9 mouse cellular contexts compared by ENCODE assay signal in genomic region chr11:77934111-77934521, GRCm38 (mm10). TPM values are rescaled to one million over a fixed set of nuclear protein-coding genes. Genes with fewer than 3 reads are reported as not detected.
DNase-seq lines count a peak whose midpoint lies in the region; ATAC-seq lines count a peak whose summit lies in the region.
"Had no signal": no experiment of that assay in that cellular context is flagged by ENCODE, and none has a peak within 500 bp of the region (broad histone marks: within the 10 kb centered on the region; RNA-seq: fewer than 3 reads in every experiment).

No protein-coding gene starts in this region.

- peak overlapping the region; percentile 88 for H3K4me3 ChIP-seq in midbrain, embryonic 13.5 days (replicated peaks)
- H3K4me3 ChIP-seq in midbrain, embryonic 11.5 days (ENCODE audit: low read depth, low read length): no peak overlapping the region
- peak overlapping the region; percentile 66 for H3K4me3 ChIP-seq in hindbrain, embryonic 13.5 days
- H3K4me3 ChIP-seq in liver, embryonic 11.5 days (ENCODE audit: low read depth, low read length): no peak overlapping the region

- DNase-seq in midbrain, embryonic 11.5 days (ENCODE audit: low spot score, missing footprints): no peak
- DNase-seq in cerebellum, adult 9-10 months: peak; percentile 81
- DNase-seq in retina, postnatal 1 day: peak; percentile 89
- no peak for DNase-seq in adrenal gland, postnatal 36 days
- no peak for DNase-seq in spleen, adult 12 weeks (ENCODE audit: low spot score)
- DNase-seq in liver, embryonic 11.5 days (ENCODE audit: low spot score): no peak
- DNase-seq: lung, postnatal 4 days had no signal

- peak overlapping the region; percentile 96 for H3K4me2 ChIP-seq in midbrain, embryonic 13.5 days (replicated peaks)
- no peak overlapping the region for H3K4me2 ChIP-seq in midbrain, embryonic 11.5 days
- H3K4me2 ChIP-seq in hindbrain, embryonic 13.5 days: peak overlapping the region; percentile 87
- H3K4me2 ChIP-seq in liver, embryonic 11.5 days: no peak overlapping the region

- no peaks in the 10 kb centered on the region for H3K36me3 ChIP-seq in midbrain, embryonic 13.5 days
- no peaks in the 10 kb centered on the region for H3K36me3 ChIP-seq in midbrain, embryonic 11.5 days (ENCODE audit: control insufficient read depth, insufficient read depth, low read length)
- H3K36me3 ChIP-seq in hindbrain, embryonic 13.5 days: no peaks in the 10 kb centered on the region
- H3K36me3 ChIP-seq in liver, embryonic 11.5 days (ENCODE audit: control insufficient read depth, insufficient read depth, low read length): no peaks in the 10 kb centered on the region

- WGBS in midbrain, embryonic 13.5 days: 1% methylated on average over 4 of the region's 4 CpGs
- WGBS in midbrain, embryonic 11.5 days: 2% methylated on average over 4 of the region's 4 CpGs
- 5% methylated on average over 4 of the region's 4 CpGs for WGBS in hindbrain, embryonic 13.5 days
- WGBS in liver, embryonic 11.5 days: 9% methylated on average over 4 of the region's 4 CpGs

- H3K27ac ChIP-seq in midbrain, embryonic 13.5 days: peak overlapping the region; percentile 60
- H3K27ac ChIP-seq in midbrain, embryonic 11.5 days (ENCODE audit: low read depth, low read length): no peak overlapping the region
- H3K27ac ChIP-seq in hindbrain, embryonic 13.5 days: peak overlapping the region; percentile 97
- H3K27ac ChIP-seq in liver, embryonic 11.5 days (ENCODE audit: low read depth, low read length): no peak overlapping the region

- peak overlapping the region; percentile 91; the same call in 1 of the 2 replicates for H3K9ac ChIP-seq in midbrain, embryonic 13.5 days (replicated peaks)
- H3K9ac ChIP-seq in midbrain, embryonic 11.5 days (ENCODE audit: low read length): no peak overlapping the region
- peak overlapping the region; percentile 89 for H3K9ac ChIP-seq in hindbrain, embryonic 13.5 days
- H3K9ac ChIP-seq in liver, embryonic 11.5 days (ENCODE audit: low read depth, low read length): no peak overlapping the region

- H3K9me3 ChIP-seq in midbrain, embryonic 13.5 days: no peaks in the 10 kb centered on the region
- H3K9me3 ChIP-seq in midbrain, embryonic 11.5 days (ENCODE audit: control insufficient read depth, low read length): no peaks in the 10 kb centered on the region
- H3K9me3 ChIP-seq in hindbrain, embryonic 13.5 days: no peaks in the 10 kb centered on the region
- no peaks in the 10 kb centered on the region for H3K9me3 ChIP-seq in liver, embryonic 11.5 days (ENCODE audit: control insufficient read depth, low read length)

- peaks cover 71% of the 10 kb centered on the region for H3K27me3 ChIP-seq in midbrain, embryonic 13.5 days
- H3K27me3 ChIP-seq in midbrain, embryonic 11.5 days (ENCODE audit: control insufficient read depth, insufficient read depth, low read length): peaks cover 41% of the 10 kb centered on the region
- H3K27me3 ChIP-seq in hindbrain, embryonic 13.5 days: peaks cover 65% of the 10 kb centered on the region
- peaks cover 90% of the 10 kb centered on the region for H3K27me3 ChIP-seq in liver, embryonic 11.5 days (replicated peaks; ENCODE audit: control insufficient read depth, insufficient read depth, low read length)

- ATAC-seq in midbrain, embryonic 13.5 days: peak; percentile 37; the same call in 1 of the 2 replicates
- ATAC-seq in midbrain, embryonic 11.5 days (ENCODE audit: low FRiP score): no peak
- ATAC-seq in hindbrain, embryonic 13.5 days (ENCODE audit: low FRiP score): no peak; the same call in 1 of the 2 replicates
- no peak for ATAC-seq in liver, embryonic 11.5 days (replicated peaks; ENCODE audit: low FRiP score)

- peaks cover 86% of the 10 kb centered on the region for H3K4me1 ChIP-seq in midbrain, embryonic 13.5 days (replicated peaks)
- peaks cover 14% of the 10 kb centered on the region for H3K4me1 ChIP-seq in midbrain, embryonic 11.5 days (ENCODE audit: control insufficient read depth, insufficient read depth, low read length)
- peaks cover 95% of the 10 kb centered on the region for H3K4me1 ChIP-seq in hindbrain, embryonic 13.5 days (replicated peaks)
- peaks cover 9% of the 10 kb centered on the region for H3K4me1 ChIP-seq in liver, embryonic 11.5 days (replicated peaks; ENCODE audit: control insufficient read depth, insufficient read depth, low read length)

RNA-seq across cellular contexts. Expression of gene Sez6, which starts 3.5 kb away (rescaled TPM):
- 118 TPM in 2 replicates for polyA plus RNA-seq in midbrain, embryonic 13.5 days (2015; fragmentation: Nextera tagmentation; extraction: Ambion mirVana)
- 7.2 and 8.6 TPM in 2 replicates for polyA plus RNA-seq in midbrain, embryonic 11.5 days (2014; fragmentation: Nextera tagmentation; extraction: Ambion mirVana)
- 112 and 121 TPM in 2 replicates for polyA plus RNA-seq in hindbrain, embryonic 13.5 days (2015; fragmentation: Nextera tagmentation; extraction: Ambion mirVana)
- 1 to 10 TPM; 1.7 to 1.9 TPM for total RNA-seq in adrenal gland, postnatal 36 days (2021)
- 0.36 TPM in 1 of 2 replicates, not detected in the other for polyA plus RNA-seq in liver, embryonic 11.5 days (2014; fragmentation: Nextera tagmentation; extraction: Ambion mirVana)

RNA-seq across cellular contexts. Expression of gene Pipox, which starts 40.2 kb away (rescaled TPM):
- 8.6 and 11.0 TPM in 2 replicates for polyA plus RNA-seq in midbrain, embryonic 13.5 days (2015; fragmentation: Nextera tagmentation; extraction: Ambion mirVana)
- 12.1 and 12.6 TPM in 2 replicates for polyA plus RNA-seq in midbrain, embryonic 11.5 days (2014; fragmentation: Nextera tagmentation; extraction: Ambion mirVana)
- 4.2 and 6.6 TPM in 2 replicates for polyA plus RNA-seq in hindbrain, embryonic 13.5 days (2015; fragmentation: Nextera tagmentation; extraction: Ambion mirVana)
- total RNA-seq in adrenal gland, postnatal 36 days (2021): 1 to 10 TPM; 1.2 to 3.2 TPM
- 6.9 and 7.2 TPM in 2 replicates for polyA plus RNA-seq in liver, embryonic 11.5 days (2014; fragmentation: Nextera tagmentation; extraction: Ambion mirVana)

RNA-seq across cellular contexts. Expression of gene Phf12, which starts 48.4 kb away (rescaled TPM):
- 22.7 and 22.8 TPM in 2 replicates for polyA plus RNA-seq in midbrain, embryonic 13.5 days (2015; fragmentation: Nextera tagmentation; extraction: Ambion mirVana)
- 15.5 and 18.0 TPM in 2 replicates for polyA plus RNA-seq in midbrain, embryonic 11.5 days (2014; fragmentation: Nextera tagmentation; extraction: Ambion mirVana)
- 18.9 and 21.2 TPM in 2 replicates for polyA plus RNA-seq in hindbrain, embryonic 13.5 days (2015; fragmentation: Nextera tagmentation; extraction: Ambion mirVana)
- total RNA-seq in adrenal gland, postnatal 36 days (2021): 10 to 100 TPM; 46.6 to 50.8 TPM
- polyA plus RNA-seq in liver, embryonic 11.5 days (2014; fragmentation: Nextera tagmentation; extraction: Ambion mirVana): 17.0 and 18.6 TPM in 2 replicates

Comparison
In these comparisons a context has a peak if more than half of its experiments do, and no peak if none do; other contexts are left out.
1. H3K27ac ChIP-seq: peak in midbrain, embryonic 13.5 days (single experiment) and hindbrain, embryonic 13.5 days (single experiment); none in midbrain, embryonic 11.5 days (single experiment) and liver, embryonic 11.5 days (single experiment).
2. H3K4me2 ChIP-seq: peak in midbrain, embryonic 13.5 days (single experiment) and hindbrain, embryonic 13.5 days (single experiment); none in midbrain, embryonic 11.5 days (single experiment) and liver, embryonic 11.5 days (single experiment).
3. H3K4me3 ChIP-seq: peak in midbrain, embryonic 13.5 days (single experiment) and hindbrain, embryonic 13.5 days (single experiment); none in midbrain, embryonic 11.5 days (single experiment) and liver, embryonic 11.5 days (single experiment).
4. H3K9ac ChIP-seq: peak in midbrain, embryonic 13.5 days (single experiment) and hindbrain, embryonic 13.5 days (single experiment); none in midbrain, embryonic 11.5 days (single experiment) and liver, embryonic 11.5 days (single experiment).
5. RNA of gene Sez6, which starts 3.5 kb away (polyA plus RNA-seq): 118 TPM in midbrain, embryonic 13.5 days and 112 to 121 TPM in hindbrain, embryonic 13.5 days; 7.2 to 8.6 TPM in midbrain, embryonic 11.5 days and 0.36 TPM in liver, embryonic 11.5 days; every median in the first group is over 10 times any median in the second.
6. DNase-seq: peak in cerebellum, adult 9-10 months (single experiment) and retina, postnatal 1 day (single experiment); none in midbrain, embryonic 11.5 days (single experiment), adrenal gland, postnatal 36 days (0 of 2), spleen, adult 12 weeks (single experiment) and liver, embryonic 11.5 days (single experiment).